Mouse (Mus musculus): ENCODE results near the gene Pdlim3. TPM values are rescaled to one million over a fixed set of nuclear protein-coding genes. Genes with fewer than 3 reads are reported as not detected.

Gene Pdlim3
- polyA plus RNA-seq, 1 experiment from 2014 or later, result 19.7 TPM

- 94% methylated on average over 7 of the region's 7 CpGs for WGBS
- Histone ChIP-seq H3K36me3 (ENCODE audit: control insufficient read depth, insufficient read depth, low read length) (no peaks in the 10 kb centered on the region), H3K4me2 (ENCODE audit: low read length) (no peak overlapping the region), H3K27ac (ENCODE audit: low read depth, low read length) (no peak overlapping the region), H3K4me3 (ENCODE audit: low read length) (no peak overlapping the region), H3K27me3 (replicated peaks; ENCODE audit: control insufficient read depth, insufficient read depth, low read length) (no peaks in the 10 kb centered on the region), H3K9ac (ENCODE audit: low read depth, low read length) (no peak overlapping the region), H3K9me3 (ENCODE audit: control insufficient read depth, low read length) (no peaks in the 10 kb centered on the region), H3K4me1 (ENCODE audit: control insufficient read depth, insufficient read depth, low read depth, low read length) (peaks cover 9% of the 10 kb centered on the region)
- no peak for ATAC-seq
Measured at GRCm38 (mm10) chr8:45889737-45890136, 4.5 kb downstream of the Pdlim3 start.

DNA sequence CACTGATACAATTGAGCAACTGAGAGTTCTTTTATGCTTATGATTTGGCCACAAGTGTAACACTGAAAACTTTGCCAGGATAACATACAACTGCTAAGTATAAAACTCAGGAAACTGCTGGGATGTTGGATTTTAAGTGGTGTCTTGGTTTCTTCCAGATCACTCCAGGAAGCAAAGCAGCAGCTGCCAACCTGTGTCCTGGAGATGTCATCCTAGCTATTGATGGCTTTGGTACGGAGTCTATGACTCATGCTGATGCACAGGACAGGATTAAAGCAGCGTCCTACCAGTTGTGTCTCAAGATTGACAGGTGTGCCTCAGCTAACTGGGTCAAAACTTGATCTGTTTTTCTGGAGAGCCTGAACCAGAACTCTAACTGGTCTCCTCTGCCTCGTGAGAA lies 11.3 kb downstream of the Pdlim3 start:
- Histone ChIP-seq H3K4me3 (ENCODE audit: low read length) (no peak overlapping the region), H3K27ac (ENCODE audit: low read depth, low read length) (no peak overlapping the region), H3K9ac (ENCODE audit: low read depth, low read length) (no peak overlapping the region), H3K4me1 (ENCODE audit: control insufficient read depth, insufficient read depth, low read depth, low read length) (no peaks in the 10 kb centered on the region), H3K27me3 (replicated peaks; ENCODE audit: control insufficient read depth, insufficient read depth, low read length) (no peaks in the 10 kb centered on the region), H3K36me3 (ENCODE audit: control insufficient read depth, insufficient read depth, low read length) (no peaks in the 10 kb centered on the region), H3K4me2 (ENCODE audit: low read length) (no peak overlapping the region), H3K9me3 (ENCODE audit: control insufficient read depth, low read length) (peaks cover 4% of the 10 kb centered on the region)
- 85% methylated on average over 3 of the region's 3 CpGs for WGBS
- no peak for ATAC-seq

GRCm38 (mm10) chr8:45899783-45900182 lies 14.5 kb downstream of the Pdlim3 start:
- Histone ChIP-seq H3K27me3 (replicated peaks; ENCODE audit: control insufficient read depth, insufficient read depth, low read length) (no peaks in the 10 kb centered on the region), H3K9ac (ENCODE audit: low read depth, low read length) (no peak overlapping the region), H3K4me3 (ENCODE audit: low read length) (no peak overlapping the region), H3K36me3 (ENCODE audit: control insufficient read depth, insufficient read depth, low read length) (no peaks in the 10 kb centered on the region), H3K9me3 (ENCODE audit: control insufficient read depth, low read length) (peaks cover 4% of the 10 kb centered on the region), H3K4me2 (ENCODE audit: low read length) (no peak overlapping the region), H3K4me1 (ENCODE audit: control insufficient read depth, insufficient read depth, low read depth, low read length) (no peaks in the 10 kb centered on the region), H3K27ac (ENCODE audit: low read depth, low read length) (no peak overlapping the region)
- 47% methylated on average over 3 of the region's 3 CpGs for WGBS
- ATAC-seq, result peak; percentile 90

DNA sequence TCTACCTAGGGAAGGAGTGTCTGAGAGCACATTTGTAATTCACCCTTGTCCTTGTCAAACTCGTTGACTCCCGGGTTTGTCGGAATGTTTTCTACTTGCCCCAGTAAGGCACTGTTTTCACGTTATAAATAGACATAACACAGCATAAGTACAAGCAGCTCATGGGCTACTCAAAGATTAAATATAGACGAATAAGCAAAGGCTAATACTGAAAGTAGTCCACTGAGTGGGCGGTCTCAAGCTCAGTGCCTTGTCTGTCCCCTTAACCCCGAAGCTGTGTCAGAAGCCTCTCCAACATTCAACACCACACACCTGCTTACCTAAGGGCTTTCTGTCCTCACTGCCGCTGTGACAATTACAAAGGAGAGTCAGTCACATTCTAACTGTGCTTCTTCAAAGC lies 16.4 kb downstream of the Pdlim3 start:
- 74% methylated on average over 8 of the region's 8 CpGs for WGBS
- ATAC-seq, result no peak
- Histone ChIP-seq H3K4me3 (ENCODE audit: low read length) (no peak overlapping the region), H3K9ac (ENCODE audit: low read depth, low read length) (no peak overlapping the region), H3K4me1 (ENCODE audit: control insufficient read depth, insufficient read depth, low read depth, low read length) (no peaks in the 10 kb centered on the region), H3K36me3 (ENCODE audit: control insufficient read depth, insufficient read depth, low read length) (no peaks in the 10 kb centered on the region), H3K4me2 (ENCODE audit: low read length) (no peak overlapping the region), H3K27me3 (replicated peaks; ENCODE audit: control insufficient read depth, insufficient read depth, low read length) (no peaks in the 10 kb centered on the region), H3K9me3 (ENCODE audit: control insufficient read depth, low read length) (no peaks in the 10 kb centered on the region), H3K27ac (ENCODE audit: low read depth, low read length) (no peak overlapping the region)

DNA sequence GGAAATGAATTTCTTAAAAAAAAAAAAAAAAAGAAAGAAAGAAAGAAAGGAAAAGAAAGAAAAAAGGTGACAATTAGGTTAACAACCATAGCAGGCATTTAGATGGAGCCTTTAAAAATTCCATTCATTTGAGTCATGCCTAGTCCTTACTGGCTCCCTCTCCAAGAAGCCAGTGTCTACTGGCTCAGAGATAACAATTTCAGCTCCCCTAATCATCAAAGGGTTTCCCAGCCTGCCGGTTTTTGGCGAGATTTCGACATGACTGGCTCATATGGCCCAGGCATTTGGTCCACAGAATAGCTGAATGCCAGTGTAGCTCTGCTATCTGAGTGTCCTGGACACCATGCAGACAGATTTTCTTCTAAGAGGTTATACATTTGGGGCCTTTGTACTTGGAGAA lies 18.4 kb downstream of the Pdlim3 start:
- no peaks in the 10 kb centered on the region for H3K9me3 ChIP-seq (ENCODE audit: control insufficient read depth, low read length)
- no peak for ATAC-seq
- WGBS, result 42% methylated on average over 3 of the region's 3 CpGs
- H3K4me3 ChIP-seq (ENCODE audit: low read length), result no peak overlapping the region
- no peak overlapping the region for H3K4me2 ChIP-seq (ENCODE audit: low read length)
- H3K27me3 ChIP-seq (replicated peaks; ENCODE audit: control insufficient read depth, insufficient read depth, low read length), result no peaks in the 10 kb centered on the region
- no peak overlapping the region for H3K27ac ChIP-seq (ENCODE audit: low read depth, low read length)
- no peaks in the 10 kb centered on the region for H3K36me3 ChIP-seq (ENCODE audit: control insufficient read depth, insufficient read depth, low read length)
- no peak overlapping the region for H3K9ac ChIP-seq (ENCODE audit: low read depth, low read length)
- H3K4me1 ChIP-seq (ENCODE audit: control insufficient read depth, insufficient read depth, low read depth, low read length), result no peaks in the 10 kb centered on the region

DNA sequence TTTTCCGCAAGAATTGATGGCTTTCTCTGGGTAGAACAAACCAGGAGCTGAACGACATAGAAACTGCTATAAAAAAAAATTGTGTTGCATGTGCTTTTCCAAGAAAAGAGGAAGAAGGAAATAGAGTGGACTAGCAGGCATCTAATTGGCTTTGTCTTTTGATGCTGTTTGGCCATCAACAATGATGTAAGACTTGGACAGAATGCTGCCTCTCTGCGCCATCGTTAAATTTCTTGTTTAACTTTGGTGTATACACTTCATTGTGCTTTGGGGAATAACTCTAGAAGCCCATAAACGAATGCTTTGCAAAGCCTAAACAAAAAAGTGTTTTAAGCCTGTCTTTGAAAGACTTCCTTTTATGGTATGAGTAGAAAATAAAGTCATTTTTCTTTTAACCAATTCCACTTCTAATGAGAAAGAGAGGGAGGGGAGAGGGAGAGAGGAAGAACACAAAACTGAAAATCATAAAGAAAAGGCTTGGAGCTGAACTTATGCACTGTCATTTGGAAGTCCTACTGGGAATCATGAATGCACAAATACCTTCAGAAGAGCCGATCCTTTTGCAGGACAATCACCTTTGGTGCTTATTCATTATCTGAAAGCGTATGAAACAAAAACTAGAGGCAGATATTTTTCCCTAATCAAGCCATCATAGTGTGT lies 20.5 kb downstream of the Pdlim3 start:
- Histone ChIP-seq H3K27ac (ENCODE audit: low read depth, low read length) (no peak overlapping the region), H3K9ac (ENCODE audit: low read depth, low read length) (no peak overlapping the region), H3K4me1 (ENCODE audit: control insufficient read depth, insufficient read depth, low read depth, low read length) (no peaks in the 10 kb centered on the region), H3K36me3 (ENCODE audit: control insufficient read depth, insufficient read depth, low read length) (no peaks in the 10 kb centered on the region), H3K4me3 (ENCODE audit: low read length) (no peak overlapping the region), H3K27me3 (replicated peaks; ENCODE audit: control insufficient read depth, insufficient read depth, low read length) (no peaks in the 10 kb centered on the region), H3K9me3 (ENCODE audit: control insufficient read depth, low read length) (no peaks in the 10 kb centered on the region), H3K4me2 (ENCODE audit: low read length) (no peak overlapping the region)
- whole genome bisulfite sequencing, result 73% methylated on average over 7 of the region's 7 CpGs
- ATAC-seq, result no peak

- no peak for ATAC-seq
- Histone ChIP-seq H3K9me3 (ENCODE audit: control insufficient read depth, low read length) (no peaks in the 10 kb centered on the region), H3K27ac (ENCODE audit: low read depth, low read length) (no peak overlapping the region), H3K4me3 (ENCODE audit: low read length) (no peak overlapping the region), H3K27me3 (replicated peaks; ENCODE audit: control insufficient read depth, insufficient read depth, low read length) (no peaks in the 10 kb centered on the region), H3K4me1 (ENCODE audit: control insufficient read depth, insufficient read depth, low read depth, low read length) (no peaks in the 10 kb centered on the region), H3K4me2 (ENCODE audit: low read length) (no peak overlapping the region), H3K36me3 (ENCODE audit: control insufficient read depth, insufficient read depth, low read length) (no peaks in the 10 kb centered on the region), H3K9ac (ENCODE audit: low read depth, low read length) (no peak overlapping the region)
- WGBS, result 84% methylated on average over 4 of the region's 4 CpGs
Measured at GRCm38 (mm10) chr8:45906251-45906619, 21.0 kb downstream of the Pdlim3 start.

GRCm38 (mm10) chr8:45913707-45914106 lies 28.4 kb downstream of the Pdlim3 start:
- H3K9ac ChIP-seq (ENCODE audit: low read depth, low read length), result no peak overlapping the region
- no peak overlapping the region for H3K4me3 ChIP-seq (ENCODE audit: low read length)
- no peak for ATAC-seq
- no peaks in the 10 kb centered on the region for H3K4me1 ChIP-seq (ENCODE audit: control insufficient read depth, insufficient read depth, low read depth, low read length)
- 84% methylated on average over 11 of the region's 11 CpGs for WGBS
- no peaks in the 10 kb centered on the region for H3K27me3 ChIP-seq (replicated peaks; ENCODE audit: control insufficient read depth, insufficient read depth, low read length)
- no peak overlapping the region for H3K27ac ChIP-seq (ENCODE audit: low read depth, low read length)
- no peak overlapping the region for H3K4me2 ChIP-seq (ENCODE audit: low read length)
- H3K36me3 ChIP-seq (ENCODE audit: control insufficient read depth, insufficient read depth, low read length), result no peaks in the 10 kb centered on the region
- no peaks in the 10 kb centered on the region for H3K9me3 ChIP-seq (ENCODE audit: control insufficient read depth, low read length)

GRCm38 (mm10) chr8:45916496-45916895 lies 31.2 kb downstream of the Pdlim3 start:
- no peak overlapping the region for H3K9ac ChIP-seq (ENCODE audit: low read depth, low read length)
- WGBS, result 94% methylated on average over 3 of the region's 3 CpGs
- no peaks in the 10 kb centered on the region for H3K27me3 ChIP-seq (replicated peaks; ENCODE audit: control insufficient read depth, insufficient read depth, low read length)
- no peak overlapping the region for H3K27ac ChIP-seq (ENCODE audit: low read depth, low read length)
- ATAC-seq, result no peak
- no peak overlapping the region for H3K4me2 ChIP-seq (ENCODE audit: low read length)
- H3K9me3 ChIP-seq (ENCODE audit: control insufficient read depth, low read length), result no peaks in the 10 kb centered on the region
- H3K4me1 ChIP-seq (ENCODE audit: control insufficient read depth, insufficient read depth, low read depth, low read length), result no peaks in the 10 kb centered on the region
- no peaks in the 10 kb centered on the region for H3K36me3 ChIP-seq (ENCODE audit: control insufficient read depth, insufficient read depth, low read length)
- H3K4me3 ChIP-seq (ENCODE audit: low read length), result no peak overlapping the region

Data from hindbrain, embryonic 16.5 days (tissue).